In genomic region chrX:102037506-102037905, GRCm38 (mm10) we compare ENCODE assay signal across 9 mouse cellular contexts. TPM values are rescaled to one million over a fixed set of nuclear protein-coding genes. Genes with fewer than 3 reads are reported as not detected.
A peak's percentile ranks its signal among the peaks of the same experiment; 100 is the strongest.
DNase-seq lines count a peak whose midpoint lies in the region; ATAC-seq and TF ChIP-seq lines count a peak whose summit lies in the region.
"Had no signal": no experiment of that assay in that cellular context is flagged by ENCODE, and none has a peak within 500 bp of the region (broad histone marks: within the 10 kb centered on the region; RNA-seq: fewer than 3 reads in every experiment).

No protein-coding gene starts in this region.

- intact Hi-C loops in gastrocnemius, adult 2 months (cut with DNase I) = no loop called here

- no peak overlapping the region for H3K9ac ChIP-seq in heart, embryonic 12.5 days
- H3K9ac ChIP-seq: neural tube, embryonic 13.5 days had no signal

- H3K27me3 ChIP-seq in heart, embryonic 12.5 days (replicated peaks) = no peaks in the 10 kb centered on the region; the same call in 1 of the 2 replicates

- ATAC-seq in heart, embryonic 12.5 days (ENCODE audit: insufficient number of reproducible peaks, low FRiP score) = no peak

- DNase-seq in gastrocnemius, adult 2 months = peak; percentile 48
- DNase-seq in gastrocnemius, adult 18-20 months (ENCODE audit: low spot score) = no peak
- peak; percentile 38 for DNase-seq in ovary, postnatal 36 days (ENCODE audit: low spot score)
- DNase-seq in ovary, postnatal 14 days (ENCODE audit: low spot score) = no peak
- DNase-seq in skeletal muscle tissue, adult 2 months (ENCODE audit: low read depth, low spot score) = peak; percentile 29
- no peak for DNase-seq in thymus, postnatal 10 days (ENCODE audit: low spot score in 2 of 2)
- no peak for DNase-seq in thymus, postnatal 36 days

- no peak for TF ChIP-seq CTCF in gastrocnemius, adult 2 months (IDR thresholded peaks at IDR 0.05)

- H3K9me3 ChIP-seq in heart, embryonic 12.5 days (replicated peaks) = no peaks in the 10 kb centered on the region
- H3K9me3 ChIP-seq: neural tube, embryonic 13.5 days had no signal

- peak overlapping the region; percentile 24 for H3K27ac ChIP-seq in gastrocnemius, adult 2 months
- peak overlapping the region; percentile 28; the same call in 1 of the 2 replicates for H3K27ac ChIP-seq in heart, embryonic 12.5 days (ENCODE audit: poor library complexity, severe bottlenecking)
- H3K27ac ChIP-seq: neural tube, embryonic 13.5 days had no signal

- WGBS in heart, embryonic 12.5 days = 54% methylated on average over 2 of the region's 2 CpGs

- H3K36me3 ChIP-seq in heart, embryonic 12.5 days = 0 out of 2 replicates have a peak, but pooled peaks cover 4% of the 10 kb centered on the region
- H3K36me3 ChIP-seq: neural tube, embryonic 13.5 days had no signal

- H3K4me1 ChIP-seq in heart, embryonic 12.5 days (replicated peaks) = peaks cover 26% of the 10 kb centered on the region
- H3K4me1 ChIP-seq: neural tube, embryonic 13.5 days had no signal

- H3K4me2 ChIP-seq in heart, embryonic 12.5 days = no peak overlapping the region
- H3K4me2 ChIP-seq: neural tube, embryonic 13.5 days had no signal

- no peak overlapping the region for H3K4me3 ChIP-seq in gastrocnemius, adult 2 months
- no peak overlapping the region for H3K4me3 ChIP-seq in heart, embryonic 12.5 days
- H3K4me3 ChIP-seq: neural tube, embryonic 13.5 days had no signal

RNA-seq across cellular contexts. Expression of gene Rtl5, which starts 33.6 kb away (rescaled TPM):
- under 1 TPM; 0.53 to 0.94 TPM for total RNA-seq in gastrocnemius, adult 2 months (2021)
- total RNA-seq in gastrocnemius, adult 18-20 months (2021) = under 1 TPM; 0.50 to 0.55 TPM
- 1.1 and 1.4 TPM in 2 replicates for polyA plus RNA-seq in heart, embryonic 12.5 days (2016; fragmentation: Nextera tagmentation; extraction: Ambion mirVana)

Comparison
In these comparisons a context has a peak if more than half of its experiments do, and no peak if none do; other contexts are left out.
1. DNase-seq: peak in gastrocnemius, adult 2 months (single experiment), ovary, postnatal 36 days (single experiment) and skeletal muscle tissue, adult 2 months (single experiment); none in gastrocnemius, adult 18-20 months (single experiment), ovary, postnatal 14 days (single experiment), thymus, postnatal 10 days (0 of 2) and thymus, postnatal 36 days (0 of 2).